Mouse (Mus musculus): Measurements from ENCODE around the gene Gtf2a2.

GRCm38 (mm10) chr9:70010781-70011473 is 1.4 kb upstream of the Gtf2a2 start:
- TF ChIP-seq CTCF (IDR thresholded peaks at IDR 0.05) (no peak), EP300 (IDR thresholded peaks at IDR 0.05; ENCODE audit: insufficient read depth, low read depth, low read length) (no peak)

All from heart, adult 2 months (tissue).